ENCODE assay signal across 10 mouse cellular contexts in genomic region chrX:99522289-99522688, GRCm38 (mm10). TPM values are rescaled to one million over a fixed set of nuclear protein-coding genes. Genes with fewer than 3 reads are reported as not detected.
A peak's percentile ranks its signal among the peaks of the same experiment; 100 is the strongest.
DNase-seq lines count a peak whose midpoint lies in the region; ATAC-seq lines count a peak whose summit lies in the region.
"Had no signal": no experiment of that assay in that cellular context is flagged by ENCODE, and none has a peak within 500 bp of the region (broad histone marks: within the 10 kb centered on the region; RNA-seq: fewer than 3 reads in every experiment).

No protein-coding gene starts in this region.

- H3K4me3 ChIP-seq in kidney, embryonic 16.5 days (ENCODE audit: low read length): no peak overlapping the region
- H3K4me3 ChIP-seq in forebrain, embryonic 15.5 days: no peak overlapping the region
- H3K4me3 ChIP-seq in midbrain, embryonic 11.5 days (ENCODE audit: low read depth, low read length): no peak overlapping the region
- H3K4me3 ChIP-seq in stomach, embryonic 16.5 days (replicated peaks; ENCODE audit: low read length): no peak overlapping the region
- H3K4me3 ChIP-seq in intestine, embryonic 15.5 days (replicated peaks): no peak overlapping the region
- H3K4me3 ChIP-seq: layer of hippocampus, adult 2 months; limb, embryonic 15.5 days had no signal

- ATAC-seq in kidney, embryonic 16.5 days (ENCODE audit: low FRiP score, low TSS enrichment): peak; percentile 65; the same call in 1 of the 2 replicates
- peak; percentile 72 for ATAC-seq in forebrain, embryonic 15.5 days (replicated peaks)
- ATAC-seq in midbrain, embryonic 11.5 days (ENCODE audit: low FRiP score): peak; percentile 97
- ATAC-seq in stomach, embryonic 16.5 days (ENCODE audit: insufficient read depth, low FRiP score): 0 out of 2 replicates have a peak, but pooled peaks have one; percentile 17
- ATAC-seq in intestine, embryonic 15.5 days: no peak

- no peak overlapping the region for H3K9ac ChIP-seq in kidney, embryonic 16.5 days (replicated peaks; ENCODE audit: low read length)
- no peak overlapping the region for H3K9ac ChIP-seq in forebrain, embryonic 15.5 days (replicated peaks)
- H3K9ac ChIP-seq in midbrain, embryonic 11.5 days (ENCODE audit: low read length): no peak overlapping the region
- H3K9ac ChIP-seq in stomach, embryonic 16.5 days (ENCODE audit: low read length): no peak overlapping the region
- no peak overlapping the region for H3K9ac ChIP-seq in intestine, embryonic 15.5 days
- H3K9ac ChIP-seq: limb, embryonic 15.5 days had no signal

- DNase-seq in kidney, adult 11 months: no peak
- DNase-seq in midbrain, embryonic 11.5 days (ENCODE audit: low spot score, missing footprints): peak; percentile 95
- no peak for DNase-seq in T-cell, adult 2 months (ENCODE audit: low spot score)
- no peak for DNase-seq in cerebellum, postnatal 4 days (ENCODE audit: low spot score in 2 of 2)

- H3K9me3 ChIP-seq in kidney, embryonic 16.5 days (ENCODE audit: low read length): no peaks in the 10 kb centered on the region
- H3K9me3 ChIP-seq in forebrain, embryonic 15.5 days: no peaks in the 10 kb centered on the region
- H3K9me3 ChIP-seq in midbrain, embryonic 11.5 days (ENCODE audit: control insufficient read depth, low read length): no peaks in the 10 kb centered on the region
- no peaks in the 10 kb centered on the region for H3K9me3 ChIP-seq in stomach, embryonic 16.5 days (replicated peaks; ENCODE audit: control insufficient read depth, low read length)
- no peaks in the 10 kb centered on the region for H3K9me3 ChIP-seq in intestine, embryonic 15.5 days
- H3K9me3 ChIP-seq: limb, embryonic 15.5 days had no signal

- H3K4me1 ChIP-seq in kidney, embryonic 16.5 days (ENCODE audit: insufficient read depth, low read length): peaks cover 8% of the 10 kb centered on the region; the same call in 1 of the 2 replicates
- H3K4me1 ChIP-seq in forebrain, embryonic 15.5 days: peaks cover 20% of the 10 kb centered on the region; the same call in 1 of the 2 replicates
- peaks cover 15% of the 10 kb centered on the region for H3K4me1 ChIP-seq in midbrain, embryonic 11.5 days (ENCODE audit: control insufficient read depth, insufficient read depth, low read length)
- H3K4me1 ChIP-seq in stomach, embryonic 16.5 days (ENCODE audit: control insufficient read depth, insufficient read depth, low read length): peaks cover 5% of the 10 kb centered on the region; the same call in 1 of the 2 replicates
- no peaks in the 10 kb centered on the region for H3K4me1 ChIP-seq in intestine, embryonic 15.5 days (replicated peaks)

- no peak overlapping the region for H3K27ac ChIP-seq in kidney, embryonic 16.5 days (ENCODE audit: low read length)
- peak overlapping the region; percentile 54 for H3K27ac ChIP-seq in forebrain, embryonic 15.5 days (replicated peaks)
- H3K27ac ChIP-seq in midbrain, embryonic 11.5 days (ENCODE audit: low read depth, low read length): peak overlapping the region; percentile 63
- peak overlapping the region; percentile 19 for H3K27ac ChIP-seq in stomach, embryonic 16.5 days (ENCODE audit: low read length)
- H3K27ac ChIP-seq in intestine, embryonic 15.5 days: no peak overlapping the region
- H3K27ac ChIP-seq: layer of hippocampus, adult 2 months; limb, embryonic 15.5 days had no signal

- H3K36me3 ChIP-seq in kidney, embryonic 16.5 days (ENCODE audit: insufficient read depth, low read length): no peaks in the 10 kb centered on the region
- H3K36me3 ChIP-seq in forebrain, embryonic 15.5 days: no peaks in the 10 kb centered on the region
- no peaks in the 10 kb centered on the region for H3K36me3 ChIP-seq in midbrain, embryonic 11.5 days (ENCODE audit: control insufficient read depth, insufficient read depth, low read length)
- no peaks in the 10 kb centered on the region for H3K36me3 ChIP-seq in stomach, embryonic 16.5 days (ENCODE audit: control insufficient read depth, insufficient read depth, low read length)
- no peaks in the 10 kb centered on the region for H3K36me3 ChIP-seq in intestine, embryonic 15.5 days
- H3K36me3 ChIP-seq: limb, embryonic 15.5 days had no signal

- WGBS in kidney, embryonic 16.5 days: 47% methylated on average over 11 of the region's 11 CpGs
- WGBS in forebrain, embryonic 15.5 days: 19% methylated on average over 11 of the region's 11 CpGs
- WGBS in midbrain, embryonic 11.5 days: 30% methylated on average over 10 of the region's 11 CpGs
- 51% methylated on average over 11 of the region's 11 CpGs for WGBS in stomach, embryonic 16.5 days
- 48% methylated on average over 11 of the region's 11 CpGs for WGBS in intestine, embryonic 15.5 days

- H3K27me3 ChIP-seq in kidney, embryonic 16.5 days (ENCODE audit: insufficient read depth, low read length): peaks cover 39% of the 10 kb centered on the region; the same call in 1 of the 2 replicates
- no peaks in the 10 kb centered on the region for H3K27me3 ChIP-seq in forebrain, embryonic 15.5 days
- H3K27me3 ChIP-seq in midbrain, embryonic 11.5 days (ENCODE audit: control insufficient read depth, insufficient read depth, low read length): peaks cover 27% of the 10 kb centered on the region
- H3K27me3 ChIP-seq in stomach, embryonic 16.5 days (ENCODE audit: control insufficient read depth, insufficient read depth, low read length): peaks cover 26% of the 10 kb centered on the region
- H3K27me3 ChIP-seq in intestine, embryonic 15.5 days (replicated peaks): peaks cover 4% of the 10 kb centered on the region; the same call in 1 of the 2 replicates

- H3K4me2 ChIP-seq in kidney, embryonic 16.5 days (replicated peaks; ENCODE audit: low read depth, low read length): no peak overlapping the region
- H3K4me2 ChIP-seq in forebrain, embryonic 15.5 days (replicated peaks): no peak overlapping the region
- no peak overlapping the region for H3K4me2 ChIP-seq in midbrain, embryonic 11.5 days
- H3K4me2 ChIP-seq in stomach, embryonic 16.5 days (ENCODE audit: low read depth, low read length): no peak overlapping the region
- no peak overlapping the region for H3K4me2 ChIP-seq in intestine, embryonic 15.5 days (replicated peaks)
- H3K4me2 ChIP-seq: limb, embryonic 15.5 days had no signal

RNA-seq across cellular contexts. Expression of gene Pja1, which starts 51.2 kb away (rescaled TPM):
- polyA plus RNA-seq in kidney, embryonic 16.5 days (2015; fragmentation: Nextera tagmentation; extraction: Ambion mirVana): 207 and 212 TPM in 2 replicates
- 360 and 385 TPM in 2 replicates for polyA plus RNA-seq in forebrain, embryonic 15.5 days (2015; fragmentation: Nextera tagmentation; extraction: Ambion mirVana)
- 213 and 222 TPM in 2 replicates for polyA plus RNA-seq in midbrain, embryonic 11.5 days (2014; fragmentation: Nextera tagmentation; extraction: Ambion mirVana)
- polyA plus RNA-seq in stomach, embryonic 16.5 days (2015; fragmentation: Nextera tagmentation; extraction: Ambion mirVana): 148 and 149 TPM in 2 replicates
- polyA plus RNA-seq in intestine, embryonic 15.5 days (2015; fragmentation: Nextera tagmentation; extraction: Ambion mirVana): 152 and 158 TPM in 2 replicates

Comparison
In these comparisons a context has a peak if more than half of its experiments do, and no peak if none do; other contexts are left out.
1. H3K27ac ChIP-seq: peak in forebrain, embryonic 15.5 days (single experiment), midbrain, embryonic 11.5 days (single experiment) and stomach, embryonic 16.5 days (single experiment); none in kidney, embryonic 16.5 days (single experiment) and intestine, embryonic 15.5 days (single experiment).